Mouse (Mus musculus) forelimb bud, embryonic 11.5 days (tissue): Measurements from ENCODE around the gene Nup210l.
"Not testable (repeated sequence)": the region's sequence is repeated elsewhere in the genome, so short reads cannot be mapped to it uniquely, and the experiment has no call there.

Experiments used
- DNase-seq: peaks from one replicate; pipeline ENCODE4 v3.0.0-alpha.2; 2012; ENCODE audit warnings: low read depth, low spot score

The Nup210l gene

DNA sequence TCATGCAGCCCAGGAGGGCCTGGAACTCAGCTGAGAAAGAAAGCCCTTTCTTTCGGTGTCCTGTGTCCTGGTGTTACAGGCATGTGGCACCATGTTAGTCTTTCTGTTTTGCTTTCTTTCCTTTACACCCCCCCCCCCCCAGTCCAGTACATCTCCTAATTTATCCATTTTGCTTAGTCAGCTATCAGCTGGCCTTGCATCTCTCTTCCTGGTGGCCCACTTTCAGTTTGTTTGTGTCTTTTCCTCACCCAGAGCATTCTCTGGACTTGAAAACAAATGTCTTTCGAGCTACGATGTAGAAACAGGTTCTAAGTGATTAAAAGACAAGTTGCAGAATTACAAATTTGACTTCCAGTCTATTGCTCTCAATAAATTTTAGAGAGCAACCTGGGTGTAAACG, 118.5 kb downstream of the Nup210l start:
- no peak for DNase-seq

DNA sequence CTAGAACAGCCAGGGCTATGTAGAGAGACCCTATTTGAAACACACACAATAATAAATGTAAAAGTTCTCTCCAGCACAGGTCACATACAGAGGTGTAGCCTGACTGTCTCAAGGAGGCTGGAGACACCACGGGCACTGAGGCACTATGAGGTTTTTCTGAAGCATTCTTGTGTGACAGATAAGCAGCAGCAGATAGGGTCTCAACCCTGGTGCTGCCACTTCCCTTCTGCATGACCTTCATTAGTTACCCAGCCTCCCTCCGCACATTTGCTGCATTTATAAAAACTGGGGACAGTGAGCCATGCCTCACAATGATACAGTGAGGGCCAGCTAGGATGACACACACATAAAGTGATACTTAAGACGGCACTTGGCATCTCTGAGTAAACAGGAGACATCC, 119.0 kb downstream of the Nup210l start:
- no peak for DNase-seq

DNA sequence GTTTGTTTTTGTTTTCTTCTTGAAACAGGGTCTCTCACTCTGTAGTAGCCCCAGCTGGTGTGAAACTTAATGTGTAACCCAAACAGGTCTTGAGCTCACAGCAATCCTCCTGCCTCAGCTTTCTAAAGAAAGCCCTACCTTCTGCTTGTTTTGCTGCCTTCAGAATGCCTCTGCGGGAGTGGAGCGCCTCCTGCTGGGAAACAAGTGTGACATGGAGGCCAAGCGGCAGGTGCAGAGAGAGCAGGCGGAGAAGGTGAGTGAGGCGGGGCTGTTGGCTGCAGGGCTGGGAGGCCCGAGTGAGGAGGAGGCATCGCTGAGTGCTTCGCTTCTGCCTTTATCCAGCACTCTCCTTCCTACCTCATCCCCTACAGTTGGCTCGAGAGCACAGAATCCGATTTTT, 120.4 kb downstream of the Nup210l start:
- DNase-seq = no peak

DNA sequence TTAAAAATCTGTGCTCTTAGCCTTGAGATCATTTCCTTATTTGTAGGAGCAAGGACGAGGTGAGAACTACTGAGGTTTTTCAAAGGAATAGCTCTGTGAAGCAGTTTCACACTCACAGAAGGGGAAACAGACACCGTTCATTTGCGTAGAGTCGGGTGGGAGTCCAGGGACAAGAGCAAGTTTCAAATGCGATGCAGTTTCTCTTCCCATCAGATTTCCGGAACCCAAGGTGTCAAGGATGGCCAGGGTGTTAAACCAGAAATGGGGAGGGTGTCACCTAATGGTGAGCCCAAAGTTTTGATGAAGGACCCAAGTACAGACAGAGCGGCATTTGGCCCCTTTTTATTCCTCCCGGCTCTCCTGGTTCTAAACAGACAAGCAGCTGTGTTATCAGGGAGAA, 127.1 kb downstream of the Nup210l start:
- no peak for DNase-seq

DNA sequence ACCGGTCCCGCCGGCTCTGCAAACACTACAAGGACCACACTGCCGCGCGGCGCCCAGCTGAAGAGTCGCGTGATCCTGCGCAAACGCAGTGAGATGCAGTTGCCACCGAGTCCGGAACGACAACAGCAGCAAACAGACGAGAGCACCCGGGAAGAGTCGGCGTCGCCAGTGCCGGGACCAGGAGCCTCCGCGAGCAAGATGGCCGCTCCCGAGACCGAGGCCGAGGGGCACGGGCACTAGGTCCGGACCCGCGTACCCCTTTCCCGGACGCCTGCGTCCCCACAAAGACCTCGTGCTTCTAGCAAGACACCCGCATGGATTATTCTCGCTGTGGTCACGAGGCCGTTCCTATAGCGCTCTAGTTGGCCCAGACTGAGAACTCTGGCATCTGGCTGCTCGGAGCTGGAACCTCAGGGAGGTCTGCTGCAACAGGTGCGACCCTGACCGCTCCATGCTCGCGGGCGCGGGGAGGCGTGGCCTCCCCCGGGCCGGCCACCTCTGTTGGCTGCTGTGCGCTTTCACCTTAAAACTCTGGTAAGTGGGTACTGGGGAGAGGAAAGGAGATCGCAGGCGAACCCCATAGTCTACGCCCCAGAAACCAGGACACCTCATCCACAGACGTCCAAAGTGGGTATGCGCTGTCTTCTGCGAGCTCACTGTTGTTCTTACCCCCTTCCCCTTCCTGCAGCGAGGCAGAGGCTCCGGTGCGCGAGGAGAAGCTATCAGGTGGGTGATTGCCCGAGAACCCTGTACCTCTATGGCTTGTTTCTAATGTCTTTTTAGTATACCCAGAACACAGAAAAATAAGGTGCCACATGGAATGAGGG, 127.8 kb downstream of the Nup210l start, which contains the start of gene Jtb:
TSS of gene Jtb (plus strand) at position 91 of the 827 bp plus-strand sequence.
- peak; percentile 92 for DNase-seq

DNA sequence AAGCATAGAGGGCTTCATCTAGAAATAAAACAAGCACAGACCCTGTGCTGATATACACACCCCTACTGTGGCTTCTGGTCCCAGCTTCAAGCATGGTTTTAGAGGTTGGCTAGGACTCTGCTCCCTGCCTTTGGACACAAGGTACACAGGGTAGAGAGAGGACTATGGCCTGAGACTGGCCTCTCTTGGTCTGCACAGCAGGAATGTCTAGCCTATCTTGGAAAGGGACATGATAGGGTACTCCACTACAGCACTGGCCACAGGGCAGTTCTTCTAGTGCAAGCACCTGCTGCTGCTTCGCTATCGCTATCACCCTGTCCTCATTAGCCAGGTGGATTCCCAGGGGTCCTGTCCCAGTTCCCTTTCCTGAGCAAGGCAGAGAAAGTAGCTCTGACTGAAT, 137.3 kb downstream of the Nup210l start:
- no peak for DNase-seq

DNA sequence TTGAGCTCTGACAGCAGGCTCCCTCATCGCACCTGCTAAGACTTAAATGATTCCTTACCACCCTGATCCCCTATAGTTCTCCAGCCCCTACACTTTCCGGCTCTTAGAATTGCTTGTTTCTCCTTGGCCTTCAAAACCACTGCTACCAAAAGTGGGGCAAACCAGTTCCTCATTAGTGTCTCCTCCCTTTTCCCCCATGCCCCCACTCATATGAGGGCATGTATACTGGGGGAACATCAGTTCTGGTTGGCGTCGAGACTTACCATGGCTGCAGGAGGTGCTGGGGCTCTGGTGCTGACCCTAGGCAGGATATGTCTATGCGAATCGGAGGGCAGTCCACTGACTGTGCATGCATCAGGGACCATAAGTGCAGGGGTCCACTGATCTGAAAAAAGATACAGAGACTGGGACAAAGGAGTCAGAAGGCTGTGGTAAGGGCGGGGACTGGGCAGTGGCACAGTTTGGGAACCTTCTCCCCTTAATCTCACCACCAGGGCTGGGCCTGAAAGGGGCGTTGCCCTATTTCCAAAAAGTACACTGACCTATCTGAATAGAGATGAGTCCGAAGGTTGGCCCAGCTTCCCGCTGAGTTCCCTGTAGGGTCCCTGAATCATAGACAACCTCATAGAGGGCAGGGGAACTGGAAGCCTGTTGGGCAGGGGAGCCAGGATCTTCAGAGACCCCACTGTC, 137.9 kb downstream of the Nup210l start:
- no peak for DNase-seq

DNA sequence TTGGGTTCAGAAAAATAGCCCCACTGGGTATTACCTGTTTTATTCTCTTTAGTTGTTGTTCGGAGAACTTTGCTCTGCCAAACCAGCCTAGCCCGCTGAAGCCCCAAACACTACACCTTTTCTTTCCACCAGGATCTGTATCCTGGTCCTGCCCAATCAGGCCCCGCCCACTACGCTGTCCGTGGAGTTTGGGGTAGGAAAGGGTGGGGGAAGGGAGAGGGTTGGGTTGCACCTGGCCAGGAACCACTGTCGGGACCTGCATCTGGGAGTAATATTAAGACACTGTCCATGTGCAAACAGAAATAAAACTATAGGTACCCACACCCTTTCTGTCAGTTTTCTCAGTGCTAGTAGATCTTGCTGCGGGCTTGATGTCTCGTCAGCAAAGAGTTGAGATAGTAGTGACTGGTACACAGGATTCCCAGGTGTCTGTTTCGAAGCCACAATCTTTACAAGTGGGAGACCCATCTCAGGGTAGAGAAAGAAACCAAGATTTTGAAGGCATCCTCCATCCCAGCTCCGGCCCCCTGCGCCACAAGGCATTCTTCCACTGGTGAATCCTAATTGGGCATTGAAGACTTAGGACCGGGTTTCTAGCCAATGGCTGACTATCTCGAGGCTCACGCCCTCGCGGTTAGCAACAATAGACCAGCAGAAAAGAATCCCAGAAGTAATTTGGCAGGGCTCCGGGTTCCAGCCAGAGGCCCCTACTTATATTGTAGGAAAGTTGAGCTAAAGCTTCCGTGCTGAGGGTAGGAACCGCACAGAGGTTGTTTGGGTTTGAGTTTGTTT, 139.2 kb downstream of the Nup210l start, which contains the start of gene Creb3l4:
TSS of gene Creb3l4 (minus strand) at position 529 of the 792 bp plus-strand sequence.
- DNase-seq = peak; percentile 72

DNA sequence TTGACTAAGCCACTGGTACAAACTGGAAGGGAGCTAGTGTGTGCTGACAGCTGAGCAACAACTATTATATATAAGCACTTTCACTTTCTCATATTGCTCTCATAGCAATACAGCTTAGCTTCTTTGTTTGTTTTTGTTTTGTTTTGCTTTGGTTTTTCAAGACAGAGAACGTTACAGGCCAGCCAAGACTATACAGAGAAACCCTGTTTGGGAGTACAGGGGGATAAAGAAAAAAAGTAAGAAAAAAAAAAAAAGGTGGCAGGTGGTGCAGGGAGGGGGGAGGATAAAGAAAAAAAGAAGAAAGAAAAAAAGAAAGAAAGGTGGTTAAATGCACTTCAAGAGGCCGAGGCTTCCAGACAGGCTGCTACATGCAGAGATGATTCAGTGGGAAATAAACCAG, 141.5 kb downstream of the Nup210l start:
- DNase-seq = no peak

DNA sequence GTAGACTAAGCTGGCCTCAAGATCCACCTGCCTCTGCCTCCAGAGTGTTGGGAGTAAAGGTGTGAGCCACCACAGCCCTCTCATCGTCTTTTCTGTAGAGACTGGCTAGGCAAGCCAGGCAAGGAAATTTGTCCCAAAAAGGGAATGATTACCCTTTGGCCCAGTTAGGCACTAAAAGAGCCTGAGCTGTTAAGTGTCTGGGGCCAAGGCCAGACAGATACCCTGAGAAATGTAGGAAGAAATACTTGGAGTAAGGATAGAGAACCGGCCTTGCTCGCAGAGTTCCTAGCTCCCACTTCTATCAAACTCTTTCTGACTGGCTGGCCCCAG, 143.7 kb downstream of the Nup210l start:
- no peak for DNase-seq

DNA sequence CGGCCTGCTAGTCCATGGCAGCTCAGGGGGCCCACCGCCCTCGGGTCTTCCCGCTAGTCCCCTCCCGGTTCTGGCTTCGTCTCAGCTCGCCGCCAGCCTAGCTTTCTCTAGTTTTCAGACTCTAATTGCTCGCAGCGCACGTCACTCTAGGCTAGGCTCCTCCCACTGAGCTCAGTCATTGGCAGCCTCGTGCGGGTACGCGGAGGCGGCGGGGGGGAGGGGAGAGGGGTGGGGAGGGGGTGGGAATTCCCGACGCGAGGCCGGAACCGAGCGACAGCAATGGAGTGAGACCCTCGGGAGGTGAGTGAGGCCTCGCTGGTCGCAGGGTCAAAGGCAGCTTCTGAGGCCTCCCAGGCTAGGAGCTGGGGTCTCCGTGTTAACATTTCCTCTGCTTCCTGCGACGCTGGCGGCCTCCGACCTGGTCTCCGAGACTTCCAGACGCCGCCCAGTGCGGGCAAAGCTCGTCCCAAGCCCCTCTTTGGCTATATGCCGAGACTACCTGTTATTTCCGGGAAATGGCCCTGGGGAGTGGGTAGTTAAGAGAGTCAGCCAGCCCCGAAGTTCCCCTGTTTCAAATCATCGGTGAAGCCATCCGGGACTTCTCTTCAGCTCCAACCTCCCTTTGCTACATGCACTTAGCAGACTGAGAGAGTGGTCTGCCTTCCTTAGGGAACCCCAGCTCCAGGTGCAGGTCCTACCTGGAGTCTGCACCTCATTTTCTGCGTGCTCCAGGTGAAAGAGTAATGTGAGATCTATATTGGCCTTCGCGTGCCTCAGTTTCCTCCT, 144.2 kb downstream of the Nup210l start, which contains the start of gene Slc39a1:
TSS of gene Slc39a1 (plus strand) at position 213 of the 786 bp plus-strand sequence.
- peak; percentile 96 for DNase-seq

DNA sequence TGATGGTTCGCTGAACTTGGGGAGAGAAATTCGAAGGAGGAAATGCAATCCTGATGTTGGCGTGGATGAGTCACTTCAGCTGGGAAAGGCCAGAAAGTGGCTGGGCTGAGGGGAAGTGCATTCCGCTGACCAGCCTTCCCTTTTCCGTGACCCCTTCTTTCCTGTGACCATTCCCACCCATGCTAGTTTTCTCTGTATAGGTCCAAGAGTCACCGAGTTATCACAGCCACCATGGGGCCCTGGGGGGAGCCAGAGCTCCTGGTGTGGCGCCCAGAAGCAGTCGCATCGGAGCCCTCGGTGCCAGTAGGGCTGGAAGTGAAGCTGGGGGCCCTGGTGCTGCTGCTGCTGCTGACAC, 144.8 kb downstream of the Nup210l start:
- no peak for DNase-seq

DNA sequence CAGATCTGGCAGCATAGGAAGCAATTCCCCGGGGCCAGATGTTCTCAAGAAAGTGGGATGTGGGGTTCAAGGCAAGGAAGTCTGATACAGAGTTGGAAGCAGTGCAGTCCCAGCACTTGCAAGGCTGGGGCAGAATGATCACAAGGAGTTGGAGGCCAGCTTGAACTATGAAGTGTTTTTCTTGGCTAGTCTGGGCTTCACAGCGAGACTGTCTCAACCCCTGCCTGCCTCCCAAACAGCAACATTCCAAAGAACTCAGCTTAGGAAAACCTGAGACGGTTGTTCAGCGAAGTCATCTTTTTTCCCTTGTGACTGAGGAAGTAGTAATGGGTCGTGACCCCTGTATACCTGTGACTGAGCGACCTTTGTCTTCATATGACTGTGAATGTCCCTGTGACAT, 146.9 kb downstream of the Nup210l start:
- no peak for DNase-seq

DNA sequence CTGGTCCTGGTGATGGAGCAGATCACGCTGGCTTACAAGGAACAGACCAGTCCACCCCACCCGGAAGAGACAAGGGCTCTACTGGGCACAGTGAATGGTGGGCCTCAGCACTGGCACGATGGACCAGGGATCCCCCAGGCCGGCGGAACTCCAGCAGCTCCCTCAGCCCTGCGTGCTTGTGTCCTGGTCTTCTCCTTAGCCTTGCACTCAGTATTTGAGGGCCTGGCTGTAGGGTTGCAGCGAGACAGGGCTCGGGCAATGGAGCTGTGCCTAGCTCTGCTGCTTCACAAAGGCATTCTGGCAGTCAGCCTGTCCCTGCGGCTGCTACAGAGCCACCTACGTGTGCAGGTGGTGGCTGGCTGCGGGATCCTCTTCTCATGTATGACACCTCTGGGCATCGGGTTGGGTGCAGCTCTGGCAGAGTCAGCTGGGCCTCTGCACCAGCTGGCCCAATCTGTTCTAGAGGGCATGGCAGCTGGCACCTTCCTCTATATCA, 147.8 kb downstream of the Nup210l start:
- not testable (repeated sequence) for DNase-seq

DNA sequence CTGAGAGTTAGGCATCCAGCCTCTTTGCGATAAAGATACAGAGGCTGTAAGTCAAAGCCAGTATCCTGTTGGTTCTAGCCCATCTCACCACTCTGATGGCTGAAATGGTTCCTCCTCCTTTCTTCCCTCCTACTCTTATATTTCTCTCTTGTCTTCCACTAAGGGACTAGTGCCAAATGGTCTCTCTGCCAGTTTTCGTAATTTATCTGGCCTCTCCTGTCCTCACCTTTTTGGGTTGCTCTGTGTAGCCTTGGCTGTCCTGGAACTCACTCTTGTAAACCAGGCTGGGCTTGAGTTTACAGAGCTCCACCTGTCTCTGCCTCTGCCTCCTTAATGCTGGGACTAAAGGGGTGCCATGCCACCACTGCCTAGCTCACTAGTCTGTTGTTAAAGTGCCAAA, 148.7 kb downstream of the Nup210l start:
- DNase-seq = not testable (repeated sequence)

DNA sequence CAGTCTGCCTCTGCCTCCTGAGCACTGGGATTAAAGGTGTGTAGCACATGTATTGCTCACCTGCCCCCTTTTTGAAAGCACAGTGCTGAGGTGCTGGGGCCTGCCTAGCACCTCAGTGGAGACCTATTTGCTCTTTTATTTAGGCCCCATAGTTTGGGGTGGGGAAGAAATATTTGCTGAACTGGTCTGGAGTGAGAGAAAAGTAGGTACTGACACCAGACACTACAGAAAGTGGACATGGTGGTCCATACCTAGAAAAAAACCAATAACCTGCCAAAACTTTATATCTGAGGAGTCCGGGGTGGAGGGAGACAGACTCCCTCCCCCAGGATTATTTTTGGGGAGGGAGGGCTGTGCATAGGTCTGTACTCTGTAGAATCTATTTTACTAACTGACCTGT, 149.2 kb downstream of the Nup210l start:
- DNase-seq = not testable (repeated sequence)

DNA sequence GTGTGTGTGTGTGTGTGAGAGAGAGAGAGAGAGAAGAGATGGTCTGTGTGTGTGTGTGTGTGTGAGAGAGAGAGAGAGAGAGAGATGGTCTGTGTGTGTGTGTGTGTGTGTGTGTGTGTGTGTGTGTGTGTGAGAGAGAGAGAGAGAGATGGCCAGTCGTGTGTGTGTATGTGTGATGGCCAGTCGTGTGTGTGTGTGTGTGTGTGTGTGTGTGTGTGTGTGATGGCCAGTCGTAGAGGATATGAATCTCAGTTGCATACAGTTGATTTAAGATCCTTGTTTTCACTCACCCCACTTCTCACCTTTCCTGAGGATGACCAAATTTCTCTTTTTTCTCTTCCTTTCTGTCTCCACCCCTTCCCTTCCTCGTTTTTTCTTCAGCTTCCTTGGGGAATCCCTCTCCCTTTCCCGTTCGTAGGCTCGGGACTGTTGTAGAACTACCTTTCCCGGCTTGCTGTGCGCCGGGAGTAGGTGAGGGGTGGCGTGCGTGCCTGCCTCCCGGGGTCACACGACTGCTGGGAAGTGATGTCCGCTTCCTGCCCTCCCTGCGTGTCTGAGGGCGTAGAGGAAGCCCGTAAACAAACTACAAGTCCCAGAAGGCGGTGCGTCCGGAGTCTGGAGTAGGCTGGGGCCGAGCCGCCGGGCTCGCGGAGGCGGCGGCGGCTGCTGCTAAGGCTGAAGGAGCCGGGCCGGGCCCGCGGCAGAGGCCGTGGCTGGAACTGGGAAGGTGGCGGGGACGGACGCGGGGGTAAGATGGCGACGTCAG, 149.9 kb downstream of the Nup210l start, which contains the start of gene Crtc2:
TSS of gene Crtc2 (plus strand) at position 511 of the 766 bp plus-strand sequence.
- DNase-seq = peak; percentile 97

DNA sequence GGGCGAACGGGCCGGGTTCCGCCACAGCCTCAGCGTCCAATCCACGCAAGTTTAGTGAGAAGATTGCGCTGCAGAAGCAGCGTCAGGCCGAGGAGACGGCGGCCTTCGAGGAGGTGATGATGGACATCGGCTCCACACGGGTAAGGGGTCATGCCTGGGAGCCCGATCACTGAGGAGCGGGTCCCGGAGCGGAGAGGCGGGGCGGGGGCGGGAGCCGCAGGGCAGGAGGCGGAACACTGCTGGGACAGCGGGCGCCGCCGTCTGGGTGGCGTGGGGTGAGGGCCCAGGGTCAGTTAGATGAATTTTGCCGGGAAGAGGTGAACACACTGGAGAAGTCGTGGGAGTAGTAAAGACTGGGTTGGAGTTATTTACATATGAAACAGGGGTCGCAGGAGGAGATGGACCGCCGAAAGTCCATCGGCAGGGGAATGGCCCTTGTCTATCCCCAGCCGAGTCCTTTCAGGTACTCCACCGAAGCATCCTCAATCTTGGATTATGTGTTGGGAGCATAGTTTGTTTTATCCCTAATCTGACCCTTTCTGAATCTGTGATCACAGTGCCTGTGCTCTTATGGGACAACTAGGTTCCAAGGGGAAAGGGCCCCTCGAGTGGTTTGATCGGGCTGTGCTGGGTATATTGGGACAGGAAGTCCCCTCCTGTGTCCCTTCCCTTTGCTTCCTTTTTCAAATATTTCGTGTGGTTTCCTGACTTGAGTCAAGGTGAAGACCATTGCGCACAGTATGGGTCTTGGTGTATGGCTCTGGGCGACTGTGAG, 150.7 kb downstream of the Nup210l start:
- DNase-seq = peak; percentile 19

DNA sequence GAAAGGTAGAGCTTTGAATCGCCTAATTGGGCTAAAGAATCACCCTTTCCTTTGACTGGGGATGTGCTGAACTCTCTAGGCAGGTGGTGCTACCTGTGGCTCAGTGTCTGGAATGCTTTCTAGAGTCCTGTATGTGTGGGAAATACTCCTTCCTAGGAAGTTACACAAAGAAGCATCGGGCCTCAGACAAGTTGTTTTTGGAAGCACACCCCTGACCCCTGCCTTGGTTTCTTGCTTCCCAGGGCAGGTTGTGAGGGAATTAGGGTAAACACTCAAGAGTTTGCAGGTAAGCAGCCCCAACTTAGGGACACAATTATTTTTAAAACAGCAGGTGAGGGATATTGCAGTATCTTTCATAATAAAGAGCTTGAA, 151.2 kb downstream of the Nup210l start:
- DNase-seq = no peak
